8 mouse cellular contexts compared by ENCODE assay signal in genomic region chr11:98766816-98767215, GRCm38 (mm10). TPM values are rescaled to one million over a fixed set of nuclear protein-coding genes. Genes with fewer than 3 reads are reported as not detected.
DNase-seq lines count a peak whose midpoint lies in the region; ATAC-seq and TF ChIP-seq lines count a peak whose summit lies in the region.

No protein-coding gene starts in this region.

- peaks cover 54% of the 10 kb centered on the region for H3K4me1 ChIP-seq in forebrain, embryonic 13.5 days
- peaks cover 8% of the 10 kb centered on the region for H3K4me1 ChIP-seq in hindbrain, embryonic 11.5 days (replicated peaks; ENCODE audit: control insufficient read depth, insufficient read depth, low read length)
- peaks cover 38% of the 10 kb centered on the region for H3K4me1 ChIP-seq in midbrain, embryonic 15.5 days

- H3K27ac ChIP-seq in left cerebral cortex, adult 2 months, result no peak overlapping the region
- H3K27ac ChIP-seq in forebrain, embryonic 13.5 days, result peak overlapping the region; percentile 88
- 0 out of 2 replicates have a peak overlapping the region, but pooled peaks have one; percentile 11 for H3K27ac ChIP-seq in hindbrain, embryonic 11.5 days (ENCODE audit: low read depth, low read length)
- peak overlapping the region; percentile 49; the same call in 1 of the 2 replicates for H3K27ac ChIP-seq in midbrain, embryonic 15.5 days

- peak overlapping the region; percentile 53 for H3K4me2 ChIP-seq in forebrain, embryonic 13.5 days
- H3K4me2 ChIP-seq in hindbrain, embryonic 11.5 days (replicated peaks; ENCODE audit: low read depth, low read length), result no peak overlapping the region
- no peak overlapping the region for H3K4me2 ChIP-seq in midbrain, embryonic 15.5 days

- no peak for TF ChIP-seq CTCF in left cerebral cortex, adult 2 months (IDR thresholded peaks at IDR 0.05)

- intact Hi-C loops in left cerebral cortex, adult 2 months (cut with DNase I), result no loop called here
- intact Hi-C loops in left cerebral cortex, postnatal 25 days (cut with DNase I), result no loop called here

- H3K9ac ChIP-seq in forebrain, embryonic 13.5 days, result peak overlapping the region; percentile 10; the same call in 1 of the 2 replicates
- 0 out of 2 replicates have a peak overlapping the region, but pooled peaks have one; percentile 5 for H3K9ac ChIP-seq in hindbrain, embryonic 11.5 days (ENCODE audit: low read depth, low read length)
- H3K9ac ChIP-seq in midbrain, embryonic 15.5 days, result no peak overlapping the region

- H3K27me3 ChIP-seq in forebrain, embryonic 13.5 days, result no peaks in the 10 kb centered on the region
- no peaks in the 10 kb centered on the region for H3K27me3 ChIP-seq in hindbrain, embryonic 11.5 days (ENCODE audit: control insufficient read depth, insufficient read depth, low read length)
- H3K27me3 ChIP-seq in midbrain, embryonic 15.5 days (replicated peaks), result no peaks in the 10 kb centered on the region

- no peaks in the 10 kb centered on the region for H3K9me3 ChIP-seq in forebrain, embryonic 13.5 days (replicated peaks)
- no peaks in the 10 kb centered on the region for H3K9me3 ChIP-seq in hindbrain, embryonic 11.5 days (ENCODE audit: control insufficient read depth, low read length)
- H3K9me3 ChIP-seq in midbrain, embryonic 15.5 days, result no peaks in the 10 kb centered on the region

- no peak overlapping the region for H3K4me3 ChIP-seq in left cerebral cortex, adult 2 months
- H3K4me3 ChIP-seq in forebrain, embryonic 13.5 days, result no peak overlapping the region
- H3K4me3 ChIP-seq in hindbrain, embryonic 11.5 days (ENCODE audit: low read depth, low read length), result no peak overlapping the region
- H3K4me3 ChIP-seq in midbrain, embryonic 15.5 days, result no peak overlapping the region

- peak; percentile 14 for DNase-seq in left cerebral cortex, adult 2 months (ENCODE audit: extremely low spot score in 1 of 2, low spot score in 2 of 2)
- DNase-seq in left cerebral cortex, adult 8-10 months (ENCODE audit: low spot score in 2 of 2), result no peak
- peak; percentile 30 for DNase-seq in hindbrain, embryonic 11.5 days (ENCODE audit: low spot score)
- DNase-seq in layer of hippocampus, adult 8-10 months (ENCODE audit: low spot score in 2 of 2), result no peak
- DNase-seq in left cerebral cortex, postnatal 25 days (ENCODE audit: low spot score in 2 of 2), result no peak
- DNase-seq in adrenal gland, adult 8-10 months, result no peak

- H3K36me3 ChIP-seq in forebrain, embryonic 13.5 days (ENCODE audit: poor library complexity, severe bottlenecking), result peaks cover 79% of the 10 kb centered on the region
- no peaks in the 10 kb centered on the region; the same call in 1 of the 2 replicates for H3K36me3 ChIP-seq in hindbrain, embryonic 11.5 days (ENCODE audit: control insufficient read depth, insufficient read depth, low read length)
- H3K36me3 ChIP-seq in midbrain, embryonic 15.5 days (replicated peaks), result peaks cover 39% of the 10 kb centered on the region

- WGBS in forebrain, embryonic 13.5 days, result 29% methylated on average over 4 of the region's 5 CpGs
- WGBS in hindbrain, embryonic 11.5 days, result 54% methylated on average over 5 of the region's 5 CpGs
- 34% methylated on average over 5 of the region's 5 CpGs for WGBS in midbrain, embryonic 15.5 days

- ATAC-seq in forebrain, embryonic 13.5 days, result peak; percentile 9; the same call in 1 of the 2 replicates
- peak; percentile 55 for ATAC-seq in hindbrain, embryonic 11.5 days (ENCODE audit: low FRiP score)
- ATAC-seq in midbrain, embryonic 15.5 days (replicated peaks), result 0 out of 2 replicates have a peak, but pooled peaks have one; percentile 28

RNA-seq across cellular contexts. Expression of gene Nr1d1, which starts 8.3 kb away (rescaled TPM):
- 100 to 1,000 TPM in 1 of 2 experiments, 10 to 100 TPM in 1; 91.9 to 153 TPM for total RNA-seq in left cerebral cortex, adult 2 months (2021)
- total RNA-seq in left cerebral cortex, adult 8-10 months (2022), result 100 to 1,000 TPM; 137 to 177 (median 145) TPM
- polyA plus RNA-seq in forebrain, embryonic 13.5 days (2015; fragmentation: Nextera tagmentation; extraction: Ambion mirVana), result 2.1 and 2.3 TPM in 2 replicates
- 0.92 and 1.4 TPM in 2 replicates for polyA plus RNA-seq in hindbrain, embryonic 11.5 days (2014; fragmentation: Nextera tagmentation; extraction: Ambion mirVana)
- polyA plus RNA-seq in midbrain, embryonic 15.5 days (2015; fragmentation: Nextera tagmentation; extraction: Ambion mirVana), result 3.4 and 3.9 TPM in 2 replicates
- 10 to 100 TPM; 86.6 to 99.6 (median 92.7) TPM for total RNA-seq in layer of hippocampus, adult 8-10 months (2022)
- 100 to 1,000 TPM in 1 of 2 experiments, 10 to 100 TPM in 1; 92.5 to 121 TPM for total RNA-seq in left cerebral cortex, postnatal 25 days (2021)
- total RNA-seq in adrenal gland, adult 8-10 months (2022), result 100 to 1,000 TPM; 140 to 286 (median 201) TPM

RNA-seq across cellular contexts. Expression of gene Thra, which starts 26.4 kb away (rescaled TPM):
- total RNA-seq in left cerebral cortex, adult 2 months (2021), result 100 to 1,000 TPM; 730 to 768 TPM
- total RNA-seq in left cerebral cortex, adult 8-10 months (2022), result 100 to 1,000 TPM; 713 to 794 (median 760) TPM
- 93.5 and 95.2 TPM in 2 replicates for polyA plus RNA-seq in forebrain, embryonic 13.5 days (2015; fragmentation: Nextera tagmentation; extraction: Ambion mirVana)
- 34.7 and 41.4 TPM in 2 replicates for polyA plus RNA-seq in hindbrain, embryonic 11.5 days (2014; fragmentation: Nextera tagmentation; extraction: Ambion mirVana)
- 151 and 158 TPM in 2 replicates for polyA plus RNA-seq in midbrain, embryonic 15.5 days (2015; fragmentation: Nextera tagmentation; extraction: Ambion mirVana)
- 100 to 1,000 TPM; 919 to 985 (median 938) TPM for total RNA-seq in layer of hippocampus, adult 8-10 months (2022)
- 100 to 1,000 TPM; 719 to 771 TPM for total RNA-seq in left cerebral cortex, postnatal 25 days (2021)
- 100 to 1,000 TPM in 1 of 4 experiments, 10 to 100 TPM in 3; 67.1 to 111 (median 82.9) TPM for total RNA-seq in adrenal gland, adult 8-10 months (2022)

RNA-seq across cellular contexts. Expression of gene Msl1, which starts 28.5 kb away (rescaled TPM):
- total RNA-seq in left cerebral cortex, adult 2 months (2021), result 100 to 1,000 TPM; 178 to 192 TPM
- total RNA-seq in left cerebral cortex, adult 8-10 months (2022), result 100 to 1,000 TPM; 167 to 198 (median 186) TPM
- 31.3 and 32.9 TPM in 2 replicates for polyA plus RNA-seq in forebrain, embryonic 13.5 days (2015; fragmentation: Nextera tagmentation; extraction: Ambion mirVana)
- 25.0 and 28.0 TPM in 2 replicates for polyA plus RNA-seq in hindbrain, embryonic 11.5 days (2014; fragmentation: Nextera tagmentation; extraction: Ambion mirVana)
- polyA plus RNA-seq in midbrain, embryonic 15.5 days (2015; fragmentation: Nextera tagmentation; extraction: Ambion mirVana), result 33.2 and 33.6 TPM in 2 replicates
- total RNA-seq in layer of hippocampus, adult 8-10 months (2022), result 100 to 1,000 TPM; 140 to 201 (median 177) TPM
- total RNA-seq in left cerebral cortex, postnatal 25 days (2021), result 100 to 1,000 TPM; 190 to 193 TPM
- 10 to 100 TPM; 93.5 to 98.5 (median 93.7) TPM for total RNA-seq in adrenal gland, adult 8-10 months (2022)

RNA-seq across cellular contexts. Expression of gene Med24, which starts 37.6 kb away (rescaled TPM):
- 100 to 1,000 TPM; 126 to 134 TPM for total RNA-seq in left cerebral cortex, adult 2 months (2021)
- 100 to 1,000 TPM; 109 to 128 (median 117) TPM for total RNA-seq in left cerebral cortex, adult 8-10 months (2022)
- 79.0 and 86.0 TPM in 2 replicates for polyA plus RNA-seq in forebrain, embryonic 13.5 days (2015; fragmentation: Nextera tagmentation; extraction: Ambion mirVana)
- 47.3 and 60.8 TPM in 2 replicates for polyA plus RNA-seq in hindbrain, embryonic 11.5 days (2014; fragmentation: Nextera tagmentation; extraction: Ambion mirVana)
- 82.9 and 84.8 TPM in 2 replicates for polyA plus RNA-seq in midbrain, embryonic 15.5 days (2015; fragmentation: Nextera tagmentation; extraction: Ambion mirVana)
- 100 to 1,000 TPM; 118 to 162 (median 138) TPM for total RNA-seq in layer of hippocampus, adult 8-10 months (2022)
- total RNA-seq in left cerebral cortex, postnatal 25 days (2021), result 100 to 1,000 TPM; 116 to 131 TPM
- 10 to 100 TPM; 47.7 to 63.3 (median 55.7) TPM for total RNA-seq in adrenal gland, adult 8-10 months (2022)

RNA-seq across cellular contexts. Expression of gene Casc3, which starts 37.9 kb away (rescaled TPM):
- 10 to 100 TPM; 53.0 to 57.6 TPM for total RNA-seq in left cerebral cortex, adult 2 months (2021)
- 10 to 100 TPM; 53.6 to 57.8 (median 54.1) TPM for total RNA-seq in left cerebral cortex, adult 8-10 months (2022)
- polyA plus RNA-seq in forebrain, embryonic 13.5 days (2015; fragmentation: Nextera tagmentation; extraction: Ambion mirVana), result 46.4 and 51.1 TPM in 2 replicates
- polyA plus RNA-seq in hindbrain, embryonic 11.5 days (2014; fragmentation: Nextera tagmentation; extraction: Ambion mirVana), result 44.6 and 49.6 TPM in 2 replicates
- polyA plus RNA-seq in midbrain, embryonic 15.5 days (2015; fragmentation: Nextera tagmentation; extraction: Ambion mirVana), result 56.3 and 57.7 TPM in 2 replicates
- total RNA-seq in layer of hippocampus, adult 8-10 months (2022), result 10 to 100 TPM; 50.5 to 64.9 (median 59.4) TPM
- total RNA-seq in left cerebral cortex, postnatal 25 days (2021), result 10 to 100 TPM; 53.9 to 54.7 TPM
- 10 to 100 TPM; 34.3 to 47.2 (median 41.6) TPM for total RNA-seq in adrenal gland, adult 8-10 months (2022)

Comparison
In these comparisons a context has a peak if more than half of its experiments do, and no peak if none do; other contexts are left out.
1. DNase-seq: peak in left cerebral cortex, adult 2 months (2 of 2) and hindbrain, embryonic 11.5 days (single experiment); none in left cerebral cortex, adult 8-10 months (0 of 2), layer of hippocampus, adult 8-10 months (0 of 2), left cerebral cortex, postnatal 25 days (0 of 2) and adrenal gland, adult 8-10 months (single experiment).
2. RNA of gene Thra, which starts 26.4 kb away (total RNA-seq): 919 to 985 TPM in layer of hippocampus, adult 8-10 months, 719 to 771 TPM in left cerebral cortex, postnatal 25 days, 713 to 794 TPM in left cerebral cortex, adult 8-10 months and 730 to 768 TPM in left cerebral cortex, adult 2 months; 67.1 to 111 TPM in adrenal gland, adult 8-10 months; every median in the first group is over 4 times any median in the second.
3. Peak in every context shown above with its lines, with median percentiles within 50 percentile points of each other: ATAC-seq.